Mouse (Mus musculus): ENCODE data around the gene Pmpcb. TPM values are rescaled to one million over a fixed set of nuclear protein-coding genes. Genes with fewer than 3 reads are reported as not detected.

Pmpcb gene
- polyA plus RNA-seq, 1 experiment from 2014 or later: 133 TPM

DNA sequence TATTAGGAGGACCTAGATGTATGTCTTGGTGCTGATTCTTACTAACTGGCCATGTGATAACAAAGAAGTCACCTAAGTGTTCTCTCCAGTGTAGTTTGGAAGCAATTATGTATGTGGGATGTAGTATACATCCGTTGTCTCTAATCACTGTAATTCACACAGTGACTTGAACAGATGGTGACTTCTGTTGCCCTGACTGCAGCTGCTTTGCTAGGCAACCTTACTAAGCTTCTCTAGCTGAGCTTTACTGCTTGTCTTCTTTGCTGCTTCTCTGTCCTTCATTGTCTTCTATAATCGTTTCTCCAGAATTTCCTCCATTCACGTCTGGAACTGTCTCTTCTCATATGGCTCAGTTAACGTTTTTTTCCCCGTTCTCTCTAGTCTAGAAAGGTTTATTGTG, 52.1 kb downstream of the Pmpcb start:
- H3K4me1 ChIP-seq (ENCODE audit: control insufficient read depth, insufficient read depth, low read length): peaks cover 2% of the 10 kb centered on the region
- 77% methylated on average over 5 of the region's 5 CpGs for whole genome bisulfite sequencing (ENCODE audit: insufficient replicate concordance)
- no peak overlapping the region for H3K27ac ChIP-seq (ENCODE audit: low read depth, low read length)
- no peak overlapping the region for H3K4me2 ChIP-seq
- ATAC-seq (replicated peaks; ENCODE audit: insufficient number of reproducible peaks, low FRiP score, low TSS enrichment): no peak
- no peak overlapping the region for H3K9ac ChIP-seq (ENCODE audit: low read depth, low read length)
- H3K4me3 ChIP-seq (ENCODE audit: low read depth, low read length): no peak overlapping the region
- no peaks in the 10 kb centered on the region for H3K27me3 ChIP-seq (ENCODE audit: control insufficient read depth, insufficient read depth, low read length)
- no peaks in the 10 kb centered on the region for H3K9me3 ChIP-seq (replicated peaks; ENCODE audit: control insufficient read depth, low read length)
- H3K36me3 ChIP-seq (ENCODE audit: control insufficient read depth, insufficient read depth, low read length): no peaks in the 10 kb centered on the region

GRCm38 (mm10) chr5:21792166-21792565, 55.2 kb downstream of the Pmpcb start:
- Histone ChIP-seq H3K4me3 (ENCODE audit: low read depth, low read length) (no peak overlapping the region), H3K4me2 (no peak overlapping the region), H3K36me3 (ENCODE audit: control insufficient read depth, insufficient read depth, low read length) (peaks cover 7% of the 10 kb centered on the region; the same call in 1 of the 2 replicates), H3K9ac (ENCODE audit: low read depth, low read length) (no peak overlapping the region), H3K9me3 (replicated peaks; ENCODE audit: control insufficient read depth, low read length) (no peaks in the 10 kb centered on the region), H3K27me3 (ENCODE audit: control insufficient read depth, insufficient read depth, low read length) (no peaks in the 10 kb centered on the region), H3K4me1 (ENCODE audit: control insufficient read depth, insufficient read depth, low read length) (peaks cover 2% of the 10 kb centered on the region), H3K27ac (ENCODE audit: low read depth, low read length) (no peak overlapping the region)
- ATAC-seq (replicated peaks; ENCODE audit: insufficient number of reproducible peaks, low FRiP score, low TSS enrichment): no peak

DNA sequence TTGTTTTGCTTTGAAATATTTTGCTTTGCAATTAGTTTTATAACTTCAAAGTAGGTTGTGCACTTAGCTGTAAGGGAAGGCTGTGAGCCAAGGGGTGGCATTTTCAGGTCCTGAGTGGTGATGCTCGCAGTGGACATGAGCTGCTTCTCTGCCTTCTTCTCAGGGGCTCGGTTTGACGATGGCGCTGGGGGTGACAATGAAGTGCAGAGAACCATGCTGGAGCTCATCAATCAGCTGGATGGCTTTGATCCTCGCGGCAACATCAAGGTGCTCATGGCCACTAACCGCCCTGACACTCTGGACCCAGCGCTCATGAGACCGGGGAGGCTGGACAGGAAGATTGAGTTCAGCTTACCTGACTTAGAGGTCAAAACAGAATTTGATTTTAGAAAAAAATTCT, 66.0 kb downstream of the Pmpcb start:
- peaks cover 36% of the 10 kb centered on the region for H3K36me3 ChIP-seq (ENCODE audit: control insufficient read depth, insufficient read depth, low read length)
- no peak overlapping the region for H3K27ac ChIP-seq (ENCODE audit: low read depth, low read length)
- no peak for ATAC-seq (replicated peaks; ENCODE audit: insufficient number of reproducible peaks, low FRiP score, low TSS enrichment)
- H3K4me2 ChIP-seq: no peak overlapping the region
- H3K9ac ChIP-seq (ENCODE audit: low read depth, low read length): no peak overlapping the region
- no peaks in the 10 kb centered on the region for H3K4me1 ChIP-seq (ENCODE audit: control insufficient read depth, insufficient read depth, low read length)
- no peaks in the 10 kb centered on the region for H3K27me3 ChIP-seq (ENCODE audit: control insufficient read depth, insufficient read depth, low read length)
- no peak overlapping the region for H3K4me3 ChIP-seq (ENCODE audit: low read depth, low read length)
- 92% methylated on average over 9 of the region's 9 CpGs for WGBS (ENCODE audit: insufficient replicate concordance)
- H3K9me3 ChIP-seq (replicated peaks; ENCODE audit: control insufficient read depth, low read length): no peaks in the 10 kb centered on the region

- no peak for ATAC-seq (replicated peaks; ENCODE audit: insufficient number of reproducible peaks, low FRiP score, low TSS enrichment)
- Histone ChIP-seq H3K27ac (ENCODE audit: low read depth, low read length) (no peak overlapping the region), H3K9me3 (replicated peaks; ENCODE audit: control insufficient read depth, low read length) (no peaks in the 10 kb centered on the region), H3K4me1 (ENCODE audit: control insufficient read depth, insufficient read depth, low read length) (no peaks in the 10 kb centered on the region), H3K4me3 (ENCODE audit: low read depth, low read length) (no peak overlapping the region), H3K36me3 (ENCODE audit: control insufficient read depth, insufficient read depth, low read length) (peaks cover 36% of the 10 kb centered on the region), H3K4me2 (no peak overlapping the region), H3K9ac (ENCODE audit: low read depth, low read length) (no peak overlapping the region), H3K27me3 (ENCODE audit: control insufficient read depth, insufficient read depth, low read length) (no peaks in the 10 kb centered on the region)
- 95% methylated on average over 12 of the region's 12 CpGs for WGBS (ENCODE audit: insufficient replicate concordance)
Measured at GRCm38 (mm10) chr5:21803691-21804188, 66.8 kb downstream of the Pmpcb start.

- Histone ChIP-seq H3K9me3 (replicated peaks; ENCODE audit: control insufficient read depth, low read length) (no peaks in the 10 kb centered on the region), H3K4me1 (ENCODE audit: control insufficient read depth, insufficient read depth, low read length) (no peaks in the 10 kb centered on the region), H3K36me3 (ENCODE audit: control insufficient read depth, insufficient read depth, low read length) (peaks cover 29% of the 10 kb centered on the region), H3K27me3 (ENCODE audit: control insufficient read depth, insufficient read depth, low read length) (no peaks in the 10 kb centered on the region), H3K9ac (ENCODE audit: low read depth, low read length) (no peak overlapping the region), H3K4me2 (no peak overlapping the region), H3K4me3 (ENCODE audit: low read depth, low read length) (no peak overlapping the region), H3K27ac (ENCODE audit: low read depth, low read length) (no peak overlapping the region)
- ATAC-seq (replicated peaks; ENCODE audit: insufficient number of reproducible peaks, low FRiP score, low TSS enrichment): no peak
- WGBS (ENCODE audit: insufficient replicate concordance): 46% methylated on average over 4 of the region's 4 CpGs
Measured at GRCm38 (mm10) chr5:21804837-21805236, 67.9 kb downstream of the Pmpcb start.

Other genes starting within 250 kb of the Pmpcb start
- gene Lrrc17, start 193.6 kb upstream of the Pmpcb start, polyA plus RNA-seq (2014; fragmentation: Nextera tagmentation; extraction: Ambion mirVana): 5.0 and 5.1 TPM in 2 replicates
- 0.06 and 0.20 TPM in 2 replicates for gene Fbxl13, start 91.5 kb upstream of the Pmpcb start, polyA plus RNA-seq (2014; fragmentation: Nextera tagmentation; extraction: Ambion mirVana)
- 26.1 and 30.3 TPM in 2 replicates for gene Armc10, start 91.3 kb upstream of the Pmpcb start, polyA plus RNA-seq (2014; fragmentation: Nextera tagmentation; extraction: Ambion mirVana)
- 4.2 and 5.2 TPM in 2 replicates for gene Napepld, start 35.7 kb upstream of the Pmpcb start, polyA plus RNA-seq (2014; fragmentation: Nextera tagmentation; extraction: Ambion mirVana)
- 60.4 and 71.5 TPM in 2 replicates for gene Dnajc2, start 48.1 kb downstream of the Pmpcb start, polyA plus RNA-seq (2014; fragmentation: Nextera tagmentation; extraction: Ambion mirVana)
- 165 and 176 TPM in 2 replicates for gene Psmc2, start 48.1 kb downstream of the Pmpcb start, polyA plus RNA-seq (2014; fragmentation: Nextera tagmentation; extraction: Ambion mirVana)
- not detected in 2 replicates for gene Slc26a5, start 128.5 kb downstream of the Pmpcb start, polyA plus RNA-seq (2014; fragmentation: Nextera tagmentation; extraction: Ambion mirVana)

All from heart, embryonic 11.5 days (tissue).